Mouse (Mus musculus): ENCODE measurements around the gene 1600014C10Rik.
A peak's percentile ranks its signal among the peaks of the same experiment; 100 is the strongest.

1600014C10Rik gene

GRCm38 (mm10) chr7:38182962-38183687 lies at the start of gene 1600014C10Rik:
1600014C10Rik (plus strand) TSS chr7:38183217.
- DNase-seq (ENCODE audit: low read depth, low spot score), result no peak

GRCm38 (mm10) chr7:38134471-38134870 lies 48.5 kb upstream of the 1600014C10Rik start:
- no peak for DNase-seq (ENCODE audit: low read depth, low spot score)

GRCm38 (mm10) chr7:38140324-38140723 lies 42.7 kb upstream of the 1600014C10Rik start:
- no peak for DNase-seq (ENCODE audit: low read depth, low spot score)

- DNase-seq (ENCODE audit: low read depth, low spot score), result peak; percentile 70
Observed at GRCm38 (mm10) chr7:38141747-38142545, 41.1 kb upstream of the 1600014C10Rik start.

- no peak for DNase-seq (ENCODE audit: low read depth, low spot score)
Observed at GRCm38 (mm10) chr7:38147477-38147876, 35.5 kb upstream of the 1600014C10Rik start.

GRCm38 (mm10) chr7:38151706-38152312 lies 31.2 kb upstream of the 1600014C10Rik start:
- DNase-seq (ENCODE audit: low read depth, low spot score), result no peak

- no peak for DNase-seq (ENCODE audit: low read depth, low spot score)
Observed at GRCm38 (mm10) chr7:38152571-38152970, 30.4 kb upstream of the 1600014C10Rik start.

- DNase-seq (ENCODE audit: low read depth, low spot score), result no peak
Observed at GRCm38 (mm10) chr7:38155829-38156228, 27.2 kb upstream of the 1600014C10Rik start.

- no peak for DNase-seq (ENCODE audit: low read depth, low spot score)
Observed at GRCm38 (mm10) chr7:38158764-38159458, 24.1 kb upstream of the 1600014C10Rik start.

GRCm38 (mm10) chr7:38161438-38161837 lies 21.6 kb upstream of the 1600014C10Rik start:
- DNase-seq (ENCODE audit: low read depth, low spot score), result no peak

- no peak for DNase-seq (ENCODE audit: low read depth, low spot score)
Observed at GRCm38 (mm10) chr7:38163433-38164050, 19.5 kb upstream of the 1600014C10Rik start.

- no peak for DNase-seq (ENCODE audit: low read depth, low spot score)
Observed at GRCm38 (mm10) chr7:38166930-38167645, 15.9 kb upstream of the 1600014C10Rik start.

- no peak for DNase-seq (ENCODE audit: low read depth, low spot score)
Observed at GRCm38 (mm10) chr7:38167724-38168141, 15.3 kb upstream of the 1600014C10Rik start.

- no peak for DNase-seq (ENCODE audit: low read depth, low spot score)
Observed at GRCm38 (mm10) chr7:38173871-38174270, 9.1 kb upstream of the 1600014C10Rik start.

GRCm38 (mm10) chr7:38174321-38175148 lies 8.5 kb upstream of the 1600014C10Rik start:
- no peak for DNase-seq (ENCODE audit: low read depth, low spot score)

- DNase-seq (ENCODE audit: low read depth, low spot score), result no peak
Observed at GRCm38 (mm10) chr7:38176056-38176455, 7.0 kb upstream of the 1600014C10Rik start.

GRCm38 (mm10) chr7:38179896-38180295 lies 3.1 kb upstream of the 1600014C10Rik start:
- DNase-seq (ENCODE audit: low read depth, low spot score), result no peak

GRCm38 (mm10) chr7:38181366-38181765 lies 1.7 kb upstream of the 1600014C10Rik start:
- no peak for DNase-seq (ENCODE audit: low read depth, low spot score)

- DNase-seq (ENCODE audit: low read depth, low spot score), result peak; percentile 59
Observed at GRCm38 (mm10) chr7:38182596-38182961, 438 bp upstream of the 1600014C10Rik start.
